Mouse (Mus musculus) thymus, postnatal 4 days (tissue): Measurements from ENCODE around the gene Lztr1.

Experiments used
- DNase-seq: peaks from one replicate; pipeline ENCODE4 v3.0.0; 2021

Gene Lztr1

DNA sequence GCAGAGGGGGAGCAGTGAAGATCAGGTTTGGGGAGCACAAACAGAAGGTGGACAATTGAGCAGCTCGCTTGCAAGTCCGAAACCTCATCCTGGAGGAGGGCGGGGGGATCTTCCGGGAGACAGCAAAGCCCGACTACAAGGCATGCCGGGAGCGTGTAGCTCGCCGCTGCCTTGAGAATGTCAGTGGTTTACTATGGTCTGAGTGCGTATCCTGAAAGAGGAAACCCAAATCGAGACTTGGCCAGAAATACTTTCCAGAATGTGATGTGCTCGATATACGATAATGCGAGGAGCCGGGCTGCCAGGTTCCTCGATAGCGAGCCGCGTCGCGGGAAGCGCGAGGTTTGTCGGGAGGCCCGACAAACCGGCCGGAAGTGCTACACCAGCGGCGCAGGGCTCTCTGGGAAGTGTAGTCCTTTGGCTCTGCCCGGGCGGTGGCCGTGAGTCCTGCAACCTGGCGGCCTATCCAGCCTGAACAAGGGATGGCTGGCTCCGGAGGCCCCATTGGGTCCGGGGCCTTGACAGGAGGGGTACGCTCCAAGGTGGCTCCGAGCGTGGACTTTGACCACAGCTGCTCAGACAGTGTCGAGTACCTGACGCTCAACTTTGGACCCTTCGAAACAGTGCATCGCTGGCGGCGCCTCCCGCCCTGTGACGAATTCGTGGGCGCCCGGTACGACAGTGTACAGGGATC is at the start of gene Lztr1:
Gene Lztr1 (plus strand): TSS at position 143 of the 694 bp plus-strand sequence.
- peak; percentile 90 for DNase-seq

- DNase-seq: peak; percentile 78
Observed at GRCm38 (mm10) chr16:17460254-17460653, 48.2 kb upstream of the Lztr1 start.

DNA sequence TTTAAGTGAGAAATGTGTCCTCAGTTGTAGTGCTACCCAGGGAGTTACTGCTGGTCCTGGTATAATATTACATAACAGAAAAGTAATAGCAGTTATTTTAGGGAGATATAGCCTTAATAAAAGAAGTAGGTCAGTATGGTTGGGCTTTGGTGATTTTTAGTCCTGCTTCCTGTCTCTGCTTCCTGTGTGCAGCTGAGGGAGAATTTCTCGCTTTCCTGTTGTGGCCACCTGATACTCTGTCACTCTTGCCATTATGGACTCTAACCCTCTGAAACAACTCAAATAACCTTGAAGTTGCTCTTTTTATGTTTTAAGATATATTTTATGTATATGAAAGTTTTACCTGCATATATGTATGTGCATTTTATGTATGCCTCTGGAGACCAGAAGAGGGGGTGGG is 46.9 kb upstream of the Lztr1 start:
- no peak for DNase-seq

DNA sequence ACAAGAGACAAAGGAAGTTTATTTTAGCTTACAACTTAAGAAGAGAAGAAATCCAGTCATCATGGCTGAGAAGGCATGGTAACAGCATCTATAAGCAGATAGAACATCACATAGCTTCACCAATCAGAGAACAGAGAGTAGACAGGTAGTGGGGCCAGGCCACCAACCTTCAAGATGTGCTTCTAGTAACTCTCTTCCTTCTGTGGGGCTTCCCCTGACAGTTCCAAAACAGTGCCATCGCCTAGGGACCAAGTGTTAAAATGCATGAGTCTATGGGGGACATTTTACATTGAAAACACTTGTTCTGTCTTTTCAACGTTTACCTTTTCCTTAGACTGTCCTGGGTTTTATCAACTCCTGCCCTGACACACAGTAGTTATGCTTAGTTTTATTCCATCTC is 45.3 kb upstream of the Lztr1 start:
- DNase-seq: no peak

DNA sequence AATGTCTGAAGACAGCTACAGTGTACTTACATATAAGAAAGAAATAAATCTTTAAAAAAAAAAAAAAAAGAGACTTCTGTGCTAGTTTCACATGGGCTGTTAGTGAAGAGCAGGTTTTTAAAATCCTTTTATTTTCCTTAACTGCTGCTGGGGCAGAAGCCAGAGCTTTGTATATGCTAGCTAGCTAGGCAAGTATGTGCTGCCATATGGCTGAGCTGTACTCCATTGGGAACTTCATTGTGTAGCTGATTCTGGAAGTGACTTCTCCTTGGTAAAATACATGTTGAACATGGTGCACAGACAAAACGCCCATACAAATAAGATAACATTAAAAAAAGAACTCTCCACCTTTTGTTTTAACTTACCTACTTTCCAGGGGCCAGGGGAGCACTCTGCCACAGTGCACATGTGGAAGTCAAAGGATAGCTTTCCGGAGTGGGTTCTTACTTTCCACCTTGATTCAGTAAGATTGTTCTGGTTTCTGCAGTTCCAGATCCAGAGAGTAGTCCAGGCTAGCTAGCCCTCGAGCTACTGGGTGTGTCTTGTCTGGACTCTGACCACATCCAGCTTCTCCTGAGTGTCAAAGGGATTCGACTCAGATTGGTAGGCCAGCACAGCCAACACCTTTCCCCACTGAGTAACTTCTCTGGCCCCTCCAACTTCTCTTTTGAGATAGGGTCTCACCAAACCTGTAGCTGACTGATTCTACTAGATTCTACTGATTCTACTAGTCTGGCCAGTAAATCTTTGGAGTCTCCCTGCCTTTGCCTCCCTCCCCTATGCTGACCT is 41.4 kb upstream of the Lztr1 start:
- no peak for DNase-seq

- no peak for DNase-seq
Observed at GRCm38 (mm10) chr16:17472498-17472897, 36.0 kb upstream of the Lztr1 start.

GRCm38 (mm10) chr16:17474091-17474490 is 34.4 kb upstream of the Lztr1 start:
- peak; percentile 57 for DNase-seq

DNA sequence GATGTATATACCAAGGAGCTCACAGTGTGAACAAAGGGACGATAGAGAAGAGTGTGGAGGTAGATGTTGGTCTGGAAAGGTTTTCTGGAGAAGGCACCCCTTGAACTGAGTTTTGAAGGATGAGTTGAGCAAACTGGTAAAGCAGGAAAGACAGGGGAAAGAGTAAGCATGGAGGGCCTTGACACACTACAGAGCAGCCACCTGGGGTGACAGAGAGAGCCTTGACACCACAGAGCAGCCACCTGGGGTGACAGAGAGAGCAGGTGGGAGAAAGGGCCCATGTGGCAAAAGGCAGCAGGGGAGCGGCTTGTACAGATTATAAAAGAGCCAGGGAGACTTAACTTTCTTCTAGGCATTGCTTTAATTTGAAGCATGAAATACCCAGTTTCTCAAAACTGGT is 33.7 kb upstream of the Lztr1 start:
- DNase-seq: peak; percentile 53

DNA sequence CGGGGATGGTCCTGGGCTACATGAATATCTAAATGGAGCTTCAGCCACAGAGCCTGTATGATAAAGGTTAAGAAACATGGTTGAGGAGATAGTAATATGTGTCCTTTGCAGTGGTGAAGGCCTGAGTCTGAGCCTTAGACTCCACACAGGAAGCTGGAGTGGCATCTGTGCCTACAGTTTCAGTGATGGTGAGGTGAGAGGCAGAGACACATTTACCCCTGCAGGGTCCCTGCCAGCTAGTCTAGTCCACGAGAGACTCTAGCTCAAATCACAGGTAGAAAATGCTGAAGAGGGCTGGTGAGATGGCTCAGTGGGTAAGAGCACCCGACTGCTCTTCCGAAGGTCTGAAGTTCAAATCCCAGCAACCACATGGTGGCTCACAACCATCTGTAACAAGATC is 33.2 kb upstream of the Lztr1 start:
- no peak for DNase-seq

DNA sequence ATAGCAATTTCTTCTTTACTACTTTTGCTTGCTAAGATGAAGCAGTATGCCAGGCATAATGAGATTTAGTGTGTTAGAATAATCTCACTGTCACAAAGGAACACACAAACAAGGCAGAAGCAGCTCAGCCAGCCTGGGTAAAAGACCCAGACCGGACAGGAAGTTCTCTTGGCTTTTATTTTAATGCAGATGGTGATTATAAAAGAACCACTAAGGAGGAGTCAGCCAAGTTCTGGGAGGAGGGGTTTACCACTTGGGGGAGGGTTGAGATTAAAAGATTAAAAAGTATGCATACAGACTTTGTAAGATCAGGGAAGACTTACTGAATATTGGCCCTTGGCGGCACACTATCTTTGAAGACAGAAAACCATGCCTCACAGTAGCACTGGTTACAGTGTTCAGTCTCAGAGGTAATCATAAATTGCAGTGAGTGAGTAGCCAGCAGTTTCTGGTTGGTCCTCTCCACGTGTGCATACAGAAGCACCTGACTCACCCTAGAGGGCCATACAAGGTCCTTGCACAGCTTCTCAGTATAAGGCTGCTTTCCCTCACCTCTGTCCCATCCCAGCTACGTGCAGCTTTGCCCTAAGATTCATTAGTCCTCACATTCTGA is 30.1 kb upstream of the Lztr1 start:
- DNase-seq: no peak

GRCm38 (mm10) chr16:17481465-17481864 is 27.0 kb upstream of the Lztr1 start:
- no peak for DNase-seq

DNA sequence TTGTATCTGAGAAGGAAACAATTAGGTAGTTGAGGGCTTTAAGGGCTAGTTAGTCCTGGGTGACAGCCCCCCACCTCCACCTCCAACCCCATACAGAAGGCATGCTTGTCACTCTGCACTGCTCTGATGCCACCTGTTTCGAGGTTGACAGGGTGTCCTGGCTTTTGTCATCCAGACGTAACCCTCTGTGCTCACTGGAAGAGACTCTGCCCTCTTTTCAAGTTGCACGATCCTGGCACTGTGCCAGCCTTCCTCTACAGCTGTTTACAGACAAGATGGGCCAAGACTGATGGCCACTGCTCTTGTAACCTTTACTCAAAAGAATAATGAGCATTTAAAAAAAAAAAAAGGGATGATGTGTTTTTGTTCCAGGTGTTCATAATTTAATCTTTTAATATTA is 22.0 kb upstream of the Lztr1 start:
- peak; percentile 60 for DNase-seq

DNA sequence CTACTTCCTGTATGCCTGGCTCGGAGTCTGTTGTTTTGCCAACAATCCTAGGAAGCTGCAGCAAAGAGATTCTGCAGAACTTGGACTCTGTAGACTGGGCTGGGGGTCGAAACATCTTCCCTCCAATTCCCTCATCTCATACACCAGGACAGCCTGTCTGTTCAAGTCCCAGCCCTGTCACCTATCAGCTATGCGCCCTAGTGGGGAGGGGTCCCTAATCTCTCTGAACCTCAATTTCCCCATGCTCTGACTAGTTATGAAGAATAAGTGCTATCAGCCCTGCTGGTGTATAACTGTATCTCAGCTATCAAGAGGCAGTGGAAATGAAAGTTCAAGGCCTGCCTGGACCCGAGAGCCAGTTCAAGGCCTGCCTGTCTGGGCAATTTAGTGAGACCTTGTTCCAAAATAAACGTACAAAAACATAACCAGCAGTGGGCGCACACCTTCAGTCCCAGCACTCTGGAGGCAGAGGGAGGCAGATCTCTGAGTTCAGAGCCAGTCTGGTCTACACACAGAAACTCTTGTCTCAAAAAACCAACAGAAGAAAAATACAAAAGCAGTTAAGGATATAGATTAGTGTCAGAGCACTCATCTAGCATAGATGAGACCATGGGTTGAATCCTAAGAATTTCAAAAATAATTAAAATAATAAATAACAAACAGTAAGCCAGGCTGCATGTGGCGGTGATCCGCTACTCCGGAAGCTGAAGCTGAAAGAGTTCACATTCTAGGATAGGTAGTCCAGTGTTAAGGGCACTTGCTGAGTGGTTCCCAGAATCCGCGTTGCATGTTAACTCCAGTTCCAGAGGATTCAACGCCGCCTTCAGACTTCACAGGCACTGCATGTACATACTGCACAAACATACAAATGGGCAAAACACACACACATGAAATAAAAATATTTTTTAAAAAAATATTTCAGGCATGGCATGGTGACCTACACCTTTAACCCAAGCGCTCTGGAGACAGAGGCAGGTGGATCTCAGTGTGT is 19.7 kb upstream of the Lztr1 start:
- peak; percentile 71 for DNase-seq

DNA sequence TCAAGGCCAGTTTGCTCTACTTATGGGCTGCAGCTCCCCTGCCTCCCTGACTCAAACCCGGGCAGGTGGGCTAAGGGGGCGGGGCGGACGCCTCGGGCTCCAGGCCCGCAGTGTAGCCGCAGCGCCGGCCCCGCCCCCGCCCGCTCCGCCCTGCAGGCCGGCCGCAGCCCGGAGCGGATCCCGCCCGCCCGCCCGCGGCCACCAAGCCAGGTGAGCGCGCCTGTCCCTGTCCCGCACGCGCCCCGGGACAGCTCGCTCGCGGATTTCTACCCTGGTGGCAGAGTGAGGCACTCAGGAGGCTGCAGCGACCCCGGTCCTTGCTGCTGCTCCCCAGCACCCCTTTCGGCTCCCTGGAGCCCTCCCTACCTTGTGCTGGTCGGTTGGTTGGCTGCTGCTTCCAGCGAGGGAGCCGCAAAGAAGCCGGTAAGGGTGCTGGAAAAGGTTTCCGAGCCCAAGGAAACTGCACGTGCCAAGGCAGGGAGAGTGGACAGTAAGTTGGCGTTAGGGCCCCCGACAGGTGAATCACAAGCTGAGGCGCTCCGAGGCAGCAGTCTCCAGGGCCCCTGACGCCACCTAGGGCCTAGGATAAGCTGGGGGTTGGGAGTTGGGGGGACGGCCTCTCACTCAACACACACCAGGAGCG is 18.9 kb upstream of the Lztr1 start, which contains the start of gene Aifm3:
Gene Aifm3 (plus strand): TSS at position 143 of the 643 bp plus-strand sequence.
- DNase-seq: peak; percentile 70

- no peak for DNase-seq
Observed at GRCm38 (mm10) chr16:17491154-17491553, 17.3 kb upstream of the Lztr1 start.

DNA sequence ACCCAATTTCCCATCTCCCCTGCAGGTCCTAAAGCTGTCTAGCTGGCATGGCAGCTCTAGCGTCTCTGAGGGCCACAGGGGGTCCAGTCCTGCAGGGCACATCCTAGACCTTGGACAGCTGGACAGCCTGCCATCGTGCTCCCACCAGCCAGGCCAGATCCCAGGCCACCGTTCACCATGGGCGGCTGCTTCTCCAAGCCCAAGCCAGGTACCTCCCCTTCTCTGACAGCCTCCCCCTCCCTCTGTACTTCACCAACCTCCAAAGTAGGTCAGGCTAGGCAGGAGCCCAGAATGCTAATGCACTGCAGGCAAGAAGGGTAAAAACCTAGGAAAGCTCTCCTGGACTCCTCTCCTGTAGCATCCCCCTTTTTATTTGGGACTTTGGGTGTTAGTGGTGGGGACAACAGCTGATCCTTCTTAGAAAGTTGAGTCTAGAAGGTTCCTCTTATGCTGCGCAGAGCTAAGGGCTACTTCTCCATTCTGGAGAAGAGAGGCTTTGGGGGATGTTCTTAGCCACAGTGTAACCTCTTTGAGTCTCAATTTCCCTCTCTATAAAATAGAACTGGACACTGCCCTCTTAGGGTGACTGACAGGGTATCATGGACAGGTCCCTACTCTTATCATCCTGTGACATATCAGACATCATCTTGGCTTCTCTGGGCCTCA is 16.5 kb upstream of the Lztr1 start:
- DNase-seq: no peak

DNA sequence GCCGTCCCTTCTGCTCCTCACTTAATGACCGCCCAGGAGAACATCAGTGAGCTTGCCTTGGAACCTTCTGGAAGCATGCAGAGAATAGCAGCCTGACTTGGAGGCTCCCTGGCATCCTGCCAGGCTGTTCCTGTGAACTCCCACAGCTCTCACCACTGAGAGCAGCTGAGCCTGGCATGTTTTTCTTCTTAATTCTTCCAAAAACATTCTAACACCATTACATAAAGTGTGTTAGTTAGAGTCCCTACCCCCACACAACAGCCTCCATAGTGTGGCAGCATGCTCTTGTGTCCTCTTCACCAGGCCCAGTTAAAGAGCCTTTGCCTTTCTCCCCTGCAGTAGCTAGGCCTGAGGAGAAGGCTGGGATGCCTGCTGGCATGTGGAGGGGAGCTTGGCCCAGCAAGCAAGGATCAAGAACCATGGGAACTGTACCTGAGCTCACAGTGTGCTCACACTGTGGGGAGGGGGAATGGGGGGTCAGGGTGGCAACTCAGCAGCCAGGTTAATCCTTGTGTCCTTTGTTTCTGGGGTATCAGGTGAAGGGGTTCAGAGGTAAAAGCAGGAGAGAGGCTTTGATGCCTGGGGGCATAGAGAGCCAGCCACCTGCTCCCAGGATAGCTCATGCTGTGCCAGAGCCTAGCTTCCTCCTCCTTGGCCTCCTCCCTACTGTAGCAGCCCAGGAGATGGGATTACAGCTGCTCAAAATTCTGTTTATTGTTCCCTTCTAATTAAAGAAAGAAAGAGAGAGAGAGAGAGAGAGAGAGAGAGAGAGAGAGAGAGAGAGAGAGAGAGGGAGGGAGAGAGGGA is 11.8 kb upstream of the Lztr1 start:
- no peak for DNase-seq

GRCm38 (mm10) chr16:17499249-17499883 is 9.1 kb upstream of the Lztr1 start:
- DNase-seq: no peak

GRCm38 (mm10) chr16:17502681-17503080 is 5.8 kb upstream of the Lztr1 start:
- DNase-seq: no peak

DNA sequence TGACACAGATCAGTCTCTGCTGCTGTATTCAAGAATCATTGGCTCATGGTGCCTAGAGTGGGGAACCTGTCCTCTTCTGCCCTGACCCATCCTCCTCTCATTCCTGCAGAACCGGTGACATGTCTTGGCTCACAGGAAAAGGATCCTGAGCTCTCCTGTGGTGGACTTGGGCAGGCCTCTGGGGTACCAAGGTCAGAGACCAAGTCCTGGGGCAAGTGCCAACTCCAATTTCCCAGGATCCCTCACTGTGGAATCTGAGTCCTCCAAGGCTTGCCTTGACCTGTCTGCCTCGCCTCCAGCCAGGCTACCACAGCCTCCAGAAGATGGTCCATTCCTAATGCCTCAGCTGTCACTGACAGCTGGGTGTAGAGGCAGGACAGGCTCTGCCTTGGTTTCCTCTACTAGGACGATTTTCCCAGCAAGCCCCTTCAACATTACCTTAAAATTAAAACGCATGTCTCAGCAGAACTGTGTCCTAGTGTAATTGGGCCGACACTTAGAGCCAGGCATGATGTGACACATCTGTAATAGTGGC is 1.4 kb upstream of the Lztr1 start:
- no peak for DNase-seq
